Mouse (Mus musculus) lung, embryonic 14.5 days (tissue): ENCODE results near the gene Gm20388. TPM values are rescaled to one million over a fixed set of nuclear protein-coding genes. Genes with fewer than 3 reads are reported as not detected.

Source experiments
- ATAC-seq: fragments of 200-750 bp; cut with Nextera tagmentation; 2 replicates; pipeline ENCODE4 v1.8.0; 2017; ENCODE audit warnings: mild to moderate bottlenecking, moderate TSS enrichment, moderate library complexity; ENCODE audit not compliant: insufficient read depth
- DNase-seq: peaks from one replicate; pipeline ENCODE4 v3.0.0-alpha.2; 2015
- H3K27ac ChIP-seq: fragments of 300-500 bp; sonication (generic); 2 replicates; pipeline ENCODE4 v1.5.1; 2014; ENCODE audit warnings: low read depth, mild to moderate bottlenecking, moderate library complexity
- H3K27me3 ChIP-seq: fragments of 300-500 bp; sonication (generic); 2 replicates; pipeline ENCODE4 v1.6.1; 2014; ENCODE audit warnings: low read length, control low read depth; ENCODE audit not compliant: insufficient read depth
- H3K36me3 ChIP-seq: fragments of 300-500 bp; sonication (generic); 2 replicates; pipeline ENCODE4 v1.6.1; 2014; ENCODE audit warnings: control low read depth; ENCODE audit not compliant: insufficient read depth
- H3K4me1 ChIP-seq: fragments of 300-500 bp; sonication (generic); 2 replicates; pipeline ENCODE4 v1.6.1; 2014; ENCODE audit warnings: antibody characterized with exemption, control low read depth; ENCODE audit not compliant: insufficient read depth
- H3K4me2 ChIP-seq: fragments of 300-500 bp; sonication (generic); 2 replicates; pipeline ENCODE4 v1.6.1; 2014; ENCODE audit warnings: mild to moderate bottlenecking
- H3K4me3 ChIP-seq: fragments of 300-500 bp; sonication (generic); 2 replicates; pipeline ENCODE4 v1.5.1; 2014; ENCODE audit warnings: low read depth, low read length
- H3K9ac ChIP-seq: fragments of 300-500 bp; sonication (generic); 2 replicates; pipeline ENCODE4 v1.6.1; 2014
- H3K9me3 ChIP-seq: fragments of 300-500 bp; sonication (generic); 2 replicates; pipeline ENCODE4 v1.6.1; 2016; ENCODE audit warnings: low read depth, low read length, control low read depth
- CTCF ChIP-seq: IDR thresholded peaks from 2 replicates; pipeline ENCODE4 v1.5.1; 2016; ENCODE audit warnings: antibody characterized with exemption, low read depth
- WGBS: fragments of 180-500 bp; shearing (Covaris S2); extraction: QIAGEN DNeasy Blood & Tissue Kit; methylation state at CpG from one replicate; pipeline ENCODE4 v1.1.7; 2014; 5-methylcytosine and 5-hydroxymethylcytosine counted together
- polyA plus RNA-seq: library from polyadenylated mRNA; unstranded; fragments of >200 nt; fragmentation: Nextera tagmentation; extraction: Ambion mirVana; gene quantifications from 2 replicates; pipeline ENCODE4 v1.2.1, GENCODE M21; 2014

Gm20388 gene
- polyA plus RNA-seq, 1 experiment from 2014 or later, result not detected

DNA sequence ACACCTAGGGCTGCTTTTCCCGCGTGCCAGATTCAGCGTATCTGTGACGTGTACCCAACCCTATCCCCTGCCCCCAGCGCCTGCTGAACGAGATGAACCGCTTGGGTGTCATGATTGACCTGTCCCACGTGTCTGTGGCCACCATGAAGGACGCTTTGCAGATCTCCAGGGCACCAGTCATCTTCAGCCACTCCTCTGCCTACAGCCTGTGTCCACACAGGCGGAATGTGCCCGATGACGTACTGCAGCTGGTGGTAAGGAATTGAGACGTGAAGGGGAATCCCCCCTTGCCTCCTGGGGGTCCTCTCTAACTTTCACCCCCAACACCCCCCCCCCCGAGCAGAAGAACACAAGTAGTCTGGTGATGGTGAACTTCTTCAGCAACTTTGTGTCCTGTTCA is 3289.2 kb downstream of the Gm20388 start:
- DNase-seq (peak; percentile 70), ATAC-seq (peak; percentile 74)
- H3K4me2 ChIP-seq, result no peak overlapping the region
- no peaks in the 10 kb centered on the region for H3K36me3 ChIP-seq
- 27% methylated on average over 14 of the region's 14 CpGs for WGBS
- H3K4me1 ChIP-seq, result 0 out of 2 replicates have a peak, but pooled peaks cover 4% of the 10 kb centered on the region
- H3K9ac ChIP-seq, result no peak overlapping the region
- peak; percentile 33; the same call in 1 of the 2 replicates for TF ChIP-seq CTCF
- no peak overlapping the region for H3K4me3 ChIP-seq
- H3K27me3 ChIP-seq, result no peaks in the 10 kb centered on the region
- no peak overlapping the region for H3K27ac ChIP-seq
- H3K9me3 ChIP-seq, result no peaks in the 10 kb centered on the region

DNA sequence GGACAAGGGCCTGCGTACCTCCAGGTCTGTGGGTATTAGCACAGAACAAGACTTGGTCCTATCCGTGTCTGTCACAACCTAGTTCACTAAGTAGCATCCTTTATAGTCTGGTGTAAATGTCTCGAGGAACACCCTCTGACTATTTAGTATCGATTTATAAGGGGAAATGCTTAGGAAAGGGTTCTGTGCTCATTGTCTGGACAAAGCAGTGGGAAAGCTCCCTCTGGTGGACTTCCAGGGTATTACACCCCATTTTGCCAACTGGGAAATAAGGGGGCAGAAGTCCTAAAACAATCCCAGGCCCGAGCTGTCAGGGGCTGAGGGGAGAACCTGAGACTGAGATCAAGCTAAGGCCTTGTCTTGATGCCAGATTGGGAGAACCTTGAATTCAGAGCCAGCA is 3291.6 kb downstream of the Gm20388 start:
- no peak overlapping the region for H3K27ac ChIP-seq
- H3K9ac ChIP-seq, result no peak overlapping the region
- H3K4me1 ChIP-seq, result 0 out of 2 replicates have a peak, but pooled peaks cover 4% of the 10 kb centered on the region
- peak; percentile 97 for TF ChIP-seq CTCF
- H3K4me2 ChIP-seq, result no peak overlapping the region
- no peak overlapping the region for H3K4me3 ChIP-seq
- no peaks in the 10 kb centered on the region for H3K9me3 ChIP-seq
- H3K36me3 ChIP-seq, result peaks cover 18% of the 10 kb centered on the region
- no peak for ATAC-seq
- no peaks in the 10 kb centered on the region for H3K27me3 ChIP-seq
- DNase-seq, result peak; percentile 93
- WGBS, result 25% methylated on average over 5 of the region's 5 CpGs

DNA sequence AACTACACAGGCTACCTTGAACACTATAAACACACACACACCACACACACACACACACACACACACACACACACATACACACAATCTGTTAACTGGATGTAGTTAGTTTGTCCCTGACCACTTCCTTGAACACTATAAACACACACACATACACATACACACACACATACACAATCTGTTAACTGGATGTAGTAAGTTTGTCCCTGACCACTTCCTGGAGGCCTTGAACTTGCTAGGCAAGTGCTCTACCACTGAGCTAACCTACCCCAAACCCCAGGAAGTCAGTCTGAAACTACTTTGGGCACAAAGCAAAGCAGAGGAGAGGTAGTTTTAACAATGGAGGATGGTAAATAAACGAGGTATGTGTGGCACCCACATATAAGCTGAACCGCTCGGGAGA is 3292.9 kb downstream of the Gm20388 start:
- Histone ChIP-seq H3K27ac (no peak overlapping the region), H3K4me2 (no peak overlapping the region), H3K9ac (no peak overlapping the region), H3K4me3 (no peak overlapping the region), H3K4me1 (0 out of 2 replicates have a peak, but pooled peaks cover 4% of the 10 kb centered on the region), H3K9me3 (no peaks in the 10 kb centered on the region), H3K27me3 (no peaks in the 10 kb centered on the region), H3K36me3 (peaks cover 31% of the 10 kb centered on the region)
- WGBS, result 76% methylated on average over 3 of the region's 3 CpGs
- TF ChIP-seq CTCF, result no peak
- ATAC-seq (no peak), DNase-seq (peak; percentile 7)

DNA sequence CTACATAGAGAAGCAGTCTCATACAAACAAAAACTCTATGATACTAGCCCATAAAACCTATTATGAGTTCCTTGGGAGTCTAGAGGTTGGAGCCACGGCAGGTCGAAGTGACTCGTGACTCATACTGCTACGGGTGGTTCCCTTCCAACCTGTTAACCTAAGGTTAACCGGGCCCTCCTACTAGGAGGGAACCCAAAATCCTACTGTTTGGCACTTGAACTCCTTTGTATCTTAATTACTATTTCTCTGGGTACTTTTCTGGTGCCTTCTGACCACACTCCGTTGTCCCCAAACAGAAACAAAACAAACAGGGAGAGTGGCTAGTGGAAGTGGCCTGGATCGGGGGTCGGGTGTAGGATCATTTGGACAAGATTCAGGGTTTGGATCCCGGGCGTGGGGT is 3301.2 kb downstream of the Gm20388 start:
- H3K36me3 ChIP-seq, result peaks cover 31% of the 10 kb centered on the region
- H3K27ac ChIP-seq, result peak overlapping the region; percentile 50; the same call in 1 of the 2 replicates
- DNase-seq (no peak), ATAC-seq (no peak)
- no peak for TF ChIP-seq CTCF
- H3K27me3 ChIP-seq, result no peaks in the 10 kb centered on the region
- peak overlapping the region; percentile 96 for H3K4me2 ChIP-seq
- 39% methylated on average over 10 of the region's 10 CpGs for WGBS
- H3K9ac ChIP-seq, result peak overlapping the region; percentile 97
- H3K9me3 ChIP-seq, result no peaks in the 10 kb centered on the region
- peak overlapping the region; percentile 93 for H3K4me3 ChIP-seq
- H3K4me1 ChIP-seq, result 0 out of 2 replicates have a peak, but pooled peaks cover 4% of the 10 kb centered on the region

DNA sequence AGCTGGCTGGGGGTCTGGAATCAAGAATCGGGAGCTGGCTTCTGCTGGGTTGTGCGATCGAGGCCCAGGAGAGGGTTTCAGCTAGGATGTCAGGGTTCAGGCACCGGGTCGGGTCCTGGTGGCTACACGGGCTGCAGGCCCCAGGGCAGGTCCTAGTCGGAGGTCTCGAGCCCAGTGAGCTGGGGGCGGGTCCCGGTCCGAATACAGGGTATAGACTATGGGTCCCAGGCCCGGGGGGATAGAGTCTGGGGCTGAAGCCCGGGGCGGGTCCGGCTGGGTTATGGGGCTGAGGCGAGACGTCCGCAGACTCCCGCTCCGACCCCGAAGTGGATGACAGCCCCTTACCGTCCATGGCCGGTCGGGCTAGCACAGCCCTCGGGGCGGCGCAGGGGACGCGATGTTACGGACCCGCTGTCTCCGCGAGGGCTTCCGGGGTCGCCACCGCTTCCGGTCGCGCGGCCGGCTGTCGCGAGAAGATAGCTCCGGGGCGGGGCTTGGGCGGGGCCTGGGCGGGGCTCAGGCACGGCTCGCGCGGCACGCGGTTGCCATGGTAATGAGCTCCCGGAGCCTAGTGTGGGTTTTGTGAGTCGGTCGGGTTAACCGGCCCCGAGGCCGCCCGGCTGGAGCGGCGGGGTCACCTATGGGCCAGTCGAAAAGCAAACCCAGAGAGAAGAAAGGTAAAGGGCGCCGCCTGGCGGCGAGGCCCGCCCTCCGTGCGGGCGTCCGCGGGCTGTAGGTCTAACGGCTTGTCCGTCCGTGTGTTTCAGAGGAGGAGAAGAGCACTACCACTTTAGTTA is 3301.9 kb downstream of the Gm20388 start, which contains the start of the genes Chmp1a and Spata33:
TSS of gene Chmp1a (minus strand) at position 443 of the 797 bp plus-strand sequence.
TSS of gene Spata33 (plus strand) at position 512 of the 797 bp plus-strand sequence.
- peaks cover 25% of the 10 kb centered on the region for H3K36me3 ChIP-seq
- DNase-seq (peak; percentile 95), ATAC-seq (peak; percentile 92)
- H3K4me3 ChIP-seq, result peak within 1 kb of the TSS; percentile 93
- under 1% methylated on average over 76 of the region's 76 CpGs for WGBS
- peak within 1 kb of the TSS; percentile 50; the same call in 1 of the 2 replicates for H3K27ac ChIP-seq
- H3K4me2 ChIP-seq, result peak within 1 kb of the TSS; percentile 96
- H3K9me3 ChIP-seq, result no peaks in the 10 kb centered on the region
- peak; percentile 68 for TF ChIP-seq CTCF
- H3K9ac ChIP-seq, result peak within 1 kb of the TSS; percentile 97
- H3K4me1 ChIP-seq, result 0 out of 2 replicates have a peak, but pooled peaks cover 4% of the 10 kb centered on the region
- no peaks in the 10 kb centered on the region for H3K27me3 ChIP-seq

DNA sequence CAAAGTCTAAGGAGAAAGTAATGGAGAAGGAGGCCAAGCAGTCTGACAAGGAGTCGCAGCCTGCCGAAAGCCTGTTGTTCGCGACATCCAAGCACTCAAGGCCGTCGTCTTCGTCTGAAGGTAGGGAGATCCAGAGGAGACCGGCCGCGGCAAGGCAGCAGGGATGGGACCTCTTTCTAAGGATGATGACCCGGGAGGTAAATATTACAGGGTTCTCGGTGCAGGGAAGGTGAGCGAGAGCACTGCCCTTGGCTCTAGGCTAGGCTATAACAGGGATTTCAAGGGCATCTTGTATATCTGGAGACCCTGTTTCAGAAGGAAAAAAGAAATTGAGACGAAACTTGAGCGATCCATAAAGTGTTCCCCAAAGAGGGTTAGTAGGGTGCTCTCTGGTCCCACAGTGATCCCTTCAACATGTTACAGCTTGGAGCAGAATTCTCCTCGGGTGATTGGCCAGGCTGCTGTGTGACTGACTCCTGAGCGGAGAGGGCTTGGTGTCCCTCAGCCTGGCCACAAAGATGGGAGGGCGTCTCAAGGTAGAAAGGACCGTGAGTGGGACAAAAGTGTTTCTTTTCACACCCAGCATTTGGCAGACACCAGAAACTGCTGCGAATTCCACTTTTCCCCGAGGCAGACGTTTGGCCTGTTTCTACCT is 3302.6 kb downstream of the Gm20388 start:
- WGBS, result 10% methylated on average over 22 of the region's 22 CpGs
- Histone ChIP-seq H3K27me3 (no peaks in the 10 kb centered on the region), H3K4me3 (peak overlapping the region; percentile 93), H3K9me3 (no peaks in the 10 kb centered on the region), H3K4me1 (0 out of 2 replicates have a peak, but pooled peaks cover 4% of the 10 kb centered on the region), H3K4me2 (peak overlapping the region; percentile 96), H3K27ac (peak overlapping the region; percentile 46; the same call in 1 of the 2 replicates), H3K9ac (peak overlapping the region; percentile 97), H3K36me3 (peaks cover 18% of the 10 kb centered on the region)
- ATAC-seq (no peak; the same call in 1 of the 2 replicates), DNase-seq (no peak)
- no peak for TF ChIP-seq CTCF

DNA sequence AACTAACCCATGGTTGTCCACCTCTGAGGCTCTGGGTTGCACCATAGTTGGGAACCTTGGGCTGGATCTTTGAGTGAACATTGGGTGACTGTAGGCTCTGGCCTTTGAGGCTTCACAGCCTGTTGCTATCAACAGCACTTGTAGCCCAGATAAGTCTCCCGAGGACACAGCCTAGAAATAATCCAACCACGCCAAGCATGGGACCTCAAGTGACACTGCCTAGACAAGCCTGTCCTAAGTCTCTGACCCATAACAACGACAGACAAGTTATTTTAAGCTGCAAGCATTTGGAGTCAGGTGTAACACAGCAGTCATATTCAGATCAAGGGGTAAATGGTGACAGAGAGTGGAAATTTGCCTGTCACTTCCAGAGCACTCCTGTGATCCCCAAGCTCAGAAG is 3304.8 kb downstream of the Gm20388 start:
- Histone ChIP-seq H3K9me3 (no peaks in the 10 kb centered on the region), H3K4me3 (no peak overlapping the region), H3K36me3 (no peaks in the 10 kb centered on the region), H3K27ac (no peak overlapping the region), H3K4me2 (no peak overlapping the region), H3K27me3 (no peaks in the 10 kb centered on the region), H3K4me1 (0 out of 2 replicates have a peak, but pooled peaks cover 4% of the 10 kb centered on the region), H3K9ac (no peak overlapping the region)
- whole genome bisulfite sequencing, result 65% methylated on average over 3 of the region's 3 CpGs
- no peak for ATAC-seq
- no peak for DNase-seq
- TF ChIP-seq CTCF, result no peak
